Mouse (Mus musculus): ENCODE data around the gene Rad51b.

- TF ChIP-seq EP300 (IDR thresholded peaks at IDR 0.05; ENCODE audit: insufficient read depth, low read depth, low read length) (no peak), CTCF (IDR thresholded peaks at IDR 0.05) (no peak)
Measured at GRCm38 (mm10) chr12:79676251-79676650, 379.2 kb downstream of the Rad51b start.

All from heart, adult 2 months (tissue).